ENCODE assay signal across 8 mouse cellular contexts in the genomic region with DNA sequence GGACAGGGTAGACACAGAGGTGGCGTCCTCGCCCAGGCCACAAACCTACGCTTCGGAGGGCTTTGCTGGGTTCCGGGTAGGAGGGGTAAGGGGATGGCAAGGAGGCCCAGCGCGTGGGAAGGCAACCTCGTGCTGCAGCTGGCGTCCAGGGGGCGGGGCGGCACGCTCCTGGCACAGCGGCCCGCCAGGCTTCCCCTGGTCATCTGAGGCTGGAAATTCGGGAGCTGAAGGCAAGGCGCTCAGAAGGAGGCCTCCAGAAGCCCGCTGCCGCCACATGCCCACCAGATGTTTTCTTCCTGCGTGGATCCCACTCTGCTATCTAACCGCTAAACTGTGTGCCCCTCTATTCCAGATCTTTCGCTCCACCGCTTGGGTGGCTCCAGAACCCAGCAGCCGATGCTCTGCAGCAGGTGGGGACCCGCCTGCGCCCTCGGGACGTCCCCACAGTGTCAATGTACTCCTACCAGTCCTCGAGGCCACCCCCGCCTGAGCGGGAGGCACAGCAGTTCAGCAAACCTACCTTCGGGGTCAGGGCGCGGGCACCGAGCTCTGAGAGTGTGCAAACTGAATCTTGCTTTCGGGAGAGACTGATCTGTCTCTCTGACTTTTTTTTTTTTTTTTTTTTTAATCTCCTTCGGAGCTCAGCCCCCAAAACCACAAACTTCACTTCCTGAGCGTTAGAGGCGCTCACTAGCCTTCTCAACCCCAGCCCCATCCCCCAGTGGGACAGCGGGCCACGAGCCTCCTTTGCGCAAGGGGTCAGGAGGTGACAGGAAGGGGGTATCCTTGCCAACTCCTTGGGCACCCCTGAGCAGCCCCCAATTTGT. TPM values are rescaled to one million over a fixed set of nuclear protein-coding genes. Genes with fewer than 3 reads are reported as not detected.
DNase-seq lines count a peak whose midpoint lies in the region; ATAC-seq and TF ChIP-seq lines count a peak whose summit lies in the region.

Gene Gfi1 (minus strand): TSS at position 602 of the 827 bp plus-strand sequence.

- TF ChIP-seq CTCF in bone marrow, adult 2 months (IDR thresholded peaks at IDR 0.05; ENCODE audit: control insufficient read depth, insufficient read depth, low read length): no peak
- no peak for TF ChIP-seq CTCF in midbrain, postnatal 0 days (IDR thresholded peaks at IDR 0.05)

- no peaks in the 10 kb centered on the region for H3K9me3 ChIP-seq in heart, embryonic 14.5 days (ENCODE audit: control insufficient read depth, low read length)
- H3K9me3 ChIP-seq in limb, embryonic 12.5 days: no peaks in the 10 kb centered on the region
- no peaks in the 10 kb centered on the region for H3K9me3 ChIP-seq in midbrain, postnatal 0 days (ENCODE audit: low read length)

- ATAC-seq in heart, embryonic 14.5 days (ENCODE audit: insufficient number of reproducible peaks, insufficient read depth, low FRiP score, low read depth): no peak
- peak; percentile 48; the same call in 1 of the 2 replicates for ATAC-seq in limb, embryonic 12.5 days (ENCODE audit: insufficient number of reproducible peaks, insufficient read depth, low FRiP score, low TSS enrichment, low read depth)
- ATAC-seq in midbrain, postnatal 0 days (ENCODE audit: low FRiP score): 0 out of 2 replicates have a peak, but pooled peaks have one; percentile 22

- no peaks in the 10 kb centered on the region; the same call in 1 of the 2 replicates for H3K4me1 ChIP-seq in bone marrow, adult 2 months (ENCODE audit: control insufficient read depth, insufficient read depth, low read length)
- peaks cover 32 to 57% of the 10 kb centered on the region in 2 experiments for H3K4me1 ChIP-seq in heart, embryonic 14.5 days (ENCODE audit: control insufficient read depth in 2 of 2, insufficient read depth in 2 of 2, low read length in 2 of 2)
- H3K4me1 ChIP-seq in limb, embryonic 12.5 days (replicated peaks): peaks cover 50% of the 10 kb centered on the region
- H3K4me1 ChIP-seq in midbrain, postnatal 0 days (ENCODE audit: insufficient read depth, low read length): peaks cover 20% of the 10 kb centered on the region

- peak within 1 kb of the TSS; percentile 87 for H3K27ac ChIP-seq in bone marrow, adult 2 months (ENCODE audit: control insufficient read depth, insufficient read depth, low read depth, low read length, poor library complexity)
- H3K27ac ChIP-seq in heart, embryonic 14.5 days (replicated peaks in 1 of 2; ENCODE audit: control insufficient read depth in 1 of 2, insufficient read depth in 1 of 2, low read depth in 2 of 2, low read length in 2 of 2): no peak within 1 kb of the TSS
- H3K27ac ChIP-seq in limb, embryonic 12.5 days: no peak within 1 kb of the TSS
- H3K27ac ChIP-seq in midbrain, postnatal 0 days (ENCODE audit: low read depth, low read length): no peak within 1 kb of the TSS

- peak within 1 kb of the TSS; percentile 68 for H3K4me3 ChIP-seq in bone marrow, adult 2 months (replicated peaks; ENCODE audit: control insufficient read depth, low read depth, low read length)
- H3K4me3 ChIP-seq in heart, embryonic 14.5 days (ENCODE audit: control insufficient read depth in 1 of 2, insufficient read depth in 1 of 2, low read depth in 1 of 2, low read length in 2 of 2): peak within 1 kb of the TSS; percentile 31 to 43
- H3K4me3 ChIP-seq in limb, embryonic 12.5 days (replicated peaks): peak within 1 kb of the TSS; percentile 34
- peak within 1 kb of the TSS; percentile 17; the same call in 1 of the 2 replicates for H3K4me3 ChIP-seq in midbrain, postnatal 0 days (ENCODE audit: low read depth, low read length)

- DNase-seq in adrenal gland, postnatal 10 days: peak; percentile 18
- DNase-seq in adrenal gland, adult 8-10 months: no peak
- no peak for DNase-seq in midbrain, postnatal 0 days (ENCODE audit: low spot score)
- DNase-seq in testis, postnatal 14 days (ENCODE audit: low spot score): peak; percentile 47
- no peak for DNase-seq in layer of hippocampus, postnatal 10 days (ENCODE audit: low spot score in 2 of 2)

- H3K9ac ChIP-seq in heart, embryonic 14.5 days (ENCODE audit: low read length): peak within 1 kb of the TSS; percentile 49
- H3K9ac ChIP-seq in limb, embryonic 12.5 days (replicated peaks): no peak within 1 kb of the TSS
- no peak within 1 kb of the TSS for H3K9ac ChIP-seq in midbrain, postnatal 0 days (replicated peaks; ENCODE audit: low read length, poor library complexity, severe bottlenecking)

- H3K4me2 ChIP-seq in heart, embryonic 14.5 days (ENCODE audit: low read length): peak within 1 kb of the TSS; percentile 76
- peak within 1 kb of the TSS; percentile 57 for H3K4me2 ChIP-seq in limb, embryonic 12.5 days
- H3K4me2 ChIP-seq in midbrain, postnatal 0 days (ENCODE audit: low read depth, low read length, poor library complexity, severe bottlenecking): peak within 1 kb of the TSS; percentile 29

- no peaks in the 10 kb centered on the region for H3K36me3 ChIP-seq in heart, embryonic 14.5 days (ENCODE audit: control insufficient read depth, insufficient read depth, low read length)
- no peaks in the 10 kb centered on the region for H3K36me3 ChIP-seq in limb, embryonic 12.5 days
- no peaks in the 10 kb centered on the region for H3K36me3 ChIP-seq in midbrain, postnatal 0 days (ENCODE audit: insufficient read depth, low read length)

- under 1% methylated on average over 41 of the region's 41 CpGs for WGBS in bone marrow, adult 2 months
- 1% methylated on average over 41 of the region's 41 CpGs for WGBS in heart, embryonic 14.5 days
- WGBS in limb, embryonic 12.5 days: under 1% methylated on average over 40 of the region's 41 CpGs
- WGBS in midbrain, postnatal 0 days: under 1% methylated on average over 41 of the region's 41 CpGs

- peaks cover 96% of the 10 kb centered on the region for H3K27me3 ChIP-seq in heart, embryonic 14.5 days (ENCODE audit: control insufficient read depth, insufficient read depth, low read length)
- peaks cover 93% of the 10 kb centered on the region for H3K27me3 ChIP-seq in limb, embryonic 12.5 days
- peaks cover 60% of the 10 kb centered on the region for H3K27me3 ChIP-seq in midbrain, postnatal 0 days (ENCODE audit: insufficient read depth, low read length)

- peak; percentile 48; the same call in 1 of the 2 replicates for TF ChIP-seq POLR2A in bone marrow, adult 2 months (IDR thresholded peaks at IDR 0.05; ENCODE audit: borderline replicate concordance, control insufficient read depth, low read depth, low read length)

RNA-seq across cellular contexts. Expression of gene Gfi1, which starts in this region (rescaled TPM):
- under 1 TPM; 0.42 to 0.45 TPM for total RNA-seq in adrenal gland, postnatal 10 days (2021)
- total RNA-seq in adrenal gland, adult 8-10 months (2022): under 1 TPM in 2 of 4 experiments, not detected in 2; 0.09 to 0.17 TPM
- polyA plus RNA-seq in bone marrow, adult 2 months (2011; ENCODE audit: insufficient read depth, insufficient read length, low replicate concordance, missing spikeins): 9.0 and 21.1 TPM in 2 replicates
- 0.09 TPM in 1 of 2 replicates, not detected in the other for polyA plus RNA-seq in heart, embryonic 14.5 days (2014; fragmentation: Nextera tagmentation; extraction: Ambion mirVana)
- not detected in 2 replicates for polyA plus RNA-seq in limb, embryonic 12.5 days (2016; fragmentation: Nextera tagmentation; extraction: Ambion mirVana)
- total RNA-seq in midbrain, postnatal 0 days (2014; rRNA removed): 0.05 TPM in 1 of 2 replicates, not detected in the other
- polyA plus RNA-seq in midbrain, postnatal 0 days (2015; fragmentation: Nextera tagmentation; extraction: Ambion mirVana): not detected in 2 replicates
- not detected for total RNA-seq in layer of hippocampus, postnatal 10 days (2021)

Comparison
In these comparisons a context has a peak if more than half of its experiments do, and no peak if none do; other contexts are left out.
1. Peak in DNase-seq in adrenal gland, postnatal 10 days; RNA of the gene not detected or under 1 TPM.
2. Peak in ATAC-seq, H3K4me3 ChIP-seq and H3K4me2 ChIP-seq in limb, embryonic 12.5 days; RNA of the gene not detected or under 1 TPM.
3. Peak in ATAC-seq, H3K4me3 ChIP-seq and H3K4me2 ChIP-seq in midbrain, postnatal 0 days; RNA of the gene not detected or under 1 TPM.
4. H3K4me3 ChIP-seq: peak in every context shown above with its lines; median percentile 68 in bone marrow, adult 2 months; 37 in heart, embryonic 14.5 days; 34 in limb, embryonic 12.5 days; 17 in midbrain, postnatal 0 days.